Mouse (Mus musculus) embryo, embryonic 10.5 days (tissue): Measurements from ENCODE around the gene Arhgef17.

Experiments used
- DNase-seq: peaks from one replicate; pipeline ENCODE4 v3.0.0-alpha.2; 2015; ENCODE audit warnings: low spot score

Arhgef17 gene

DNA sequence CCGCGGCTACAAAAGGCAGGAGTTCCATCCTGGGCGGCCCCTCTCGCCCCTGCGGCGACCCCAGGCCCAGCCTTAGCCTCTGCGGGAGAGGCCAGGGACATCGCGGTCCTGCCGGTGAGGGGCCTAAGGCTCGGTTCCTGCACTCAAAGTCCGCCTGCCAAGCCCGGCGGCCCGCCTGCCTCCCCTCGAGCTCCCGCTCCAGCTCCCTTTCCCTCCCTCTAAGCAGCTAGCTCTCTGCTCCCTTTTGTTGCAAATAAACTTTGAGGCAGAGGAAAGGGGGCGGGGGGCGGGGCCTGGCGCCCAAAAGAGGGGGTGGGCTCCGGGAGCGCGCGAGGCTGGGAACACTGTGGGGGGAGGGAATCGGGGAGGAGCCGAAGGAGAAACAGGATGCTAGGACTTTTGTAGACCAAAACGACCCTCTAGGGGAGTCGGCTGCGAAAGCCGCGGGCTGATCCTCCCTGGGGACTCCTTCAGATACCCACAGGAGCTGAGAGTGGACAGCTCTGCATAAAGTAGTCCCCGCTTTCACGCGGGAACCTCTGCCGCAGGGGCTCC is at the start of gene Arhgef17:
TSS of gene Arhgef17 (minus strand) at position 182 of the 555 bp plus-strand sequence.
- peak; percentile 92 for DNase-seq

DNA sequence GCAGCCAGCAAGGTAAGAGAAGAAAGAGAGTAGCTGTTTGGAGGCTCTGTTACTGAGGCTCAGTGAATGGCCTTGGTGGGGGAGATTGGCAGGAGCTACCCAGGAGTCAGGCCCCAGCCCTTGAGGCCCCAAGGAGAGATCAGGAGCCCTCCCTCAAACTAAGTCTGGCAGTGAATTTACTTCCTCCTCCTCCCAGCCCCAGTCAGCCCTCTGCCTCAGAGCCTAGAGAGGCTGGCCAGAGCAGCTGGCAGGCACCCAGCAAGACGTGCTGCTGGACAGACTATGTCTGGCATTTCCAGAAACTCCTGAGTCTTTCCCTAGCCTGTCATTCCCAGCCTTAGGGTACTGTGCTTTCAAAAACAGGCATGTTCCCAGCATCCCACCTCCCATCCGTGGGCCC is 47.3 kb upstream of the Arhgef17 start:
- DNase-seq = no peak

DNA sequence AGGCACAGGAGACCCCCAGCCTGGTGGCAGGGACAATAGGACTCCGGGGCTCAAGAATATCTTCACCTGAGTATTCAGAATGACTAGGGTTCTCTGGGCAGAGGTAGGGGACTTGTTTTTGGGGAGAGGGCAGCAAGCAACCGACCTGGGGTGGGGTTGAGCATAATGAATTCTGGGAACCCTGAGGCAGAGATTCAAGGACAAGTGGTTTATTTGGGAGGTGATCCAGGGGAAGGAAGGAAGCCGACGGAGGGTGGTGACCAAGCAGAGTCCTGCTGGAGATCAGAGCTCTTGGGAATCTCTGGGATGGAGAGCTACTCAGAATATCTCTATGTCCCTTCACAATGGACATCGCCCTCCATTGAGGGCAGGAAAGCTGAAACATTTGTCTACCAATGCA is 46.3 kb upstream of the Arhgef17 start:
- no peak for DNase-seq

DNA sequence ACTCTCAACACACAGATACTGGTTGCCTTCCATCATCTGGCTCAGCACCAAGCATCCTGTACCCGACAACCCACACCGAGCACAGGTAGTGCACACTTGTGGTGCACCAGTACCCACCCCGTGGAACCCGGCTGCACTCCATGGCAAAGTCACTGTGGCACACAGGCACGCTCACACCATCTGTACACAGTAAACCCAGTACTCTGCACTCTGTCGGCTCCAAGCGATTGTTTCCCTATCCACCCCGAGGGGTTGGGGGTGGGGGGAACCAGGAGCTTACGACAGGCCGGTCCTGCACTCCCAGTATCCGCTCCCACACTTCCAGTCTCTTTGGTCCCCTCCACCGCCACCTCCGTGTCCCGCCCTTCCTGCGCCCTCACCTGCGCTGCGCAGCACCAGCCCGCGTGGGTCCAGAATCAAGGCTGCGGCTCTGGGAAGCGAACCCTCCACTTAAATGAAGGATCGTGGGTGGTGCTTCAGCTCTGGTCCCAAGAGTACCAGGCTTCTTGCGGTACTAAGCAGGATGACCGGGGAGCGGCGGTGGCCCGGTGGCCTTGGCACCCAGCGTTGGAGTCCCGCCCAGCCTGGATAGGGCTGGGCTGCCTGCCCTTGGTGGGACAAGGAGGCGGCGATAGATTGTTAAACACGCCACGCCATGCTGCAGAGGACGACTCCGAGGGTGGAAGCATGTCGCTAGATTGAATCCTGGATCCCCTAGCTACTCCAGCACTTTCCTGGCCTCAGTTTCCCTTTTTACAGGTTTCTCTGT is 42.4 kb upstream of the Arhgef17 start, which contains the start of gene P2ry6:
TSS of gene P2ry6 (minus strand) at position 515 of the 769 bp plus-strand sequence.
- DNase-seq = no peak

DNA sequence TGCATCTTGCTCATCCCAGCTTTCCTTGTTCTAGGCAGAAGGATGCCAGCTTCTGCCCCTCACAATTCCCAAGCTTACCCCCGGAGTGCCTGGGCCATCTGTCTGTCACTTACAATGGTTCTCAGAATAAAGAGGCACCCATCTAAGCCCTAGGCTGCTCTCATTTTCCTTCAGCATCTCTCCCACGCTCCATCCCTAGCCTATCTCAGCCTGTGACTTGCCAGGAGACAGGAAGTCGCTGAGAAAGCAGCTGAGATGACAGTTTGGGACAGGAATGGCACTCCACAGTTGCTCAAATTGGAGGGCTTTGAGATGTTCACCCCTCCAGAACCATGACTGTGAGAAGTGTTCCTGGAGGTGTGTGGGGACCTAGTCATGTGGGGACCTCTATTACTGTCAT is 41.0 kb upstream of the Arhgef17 start:
- no peak for DNase-seq

DNA sequence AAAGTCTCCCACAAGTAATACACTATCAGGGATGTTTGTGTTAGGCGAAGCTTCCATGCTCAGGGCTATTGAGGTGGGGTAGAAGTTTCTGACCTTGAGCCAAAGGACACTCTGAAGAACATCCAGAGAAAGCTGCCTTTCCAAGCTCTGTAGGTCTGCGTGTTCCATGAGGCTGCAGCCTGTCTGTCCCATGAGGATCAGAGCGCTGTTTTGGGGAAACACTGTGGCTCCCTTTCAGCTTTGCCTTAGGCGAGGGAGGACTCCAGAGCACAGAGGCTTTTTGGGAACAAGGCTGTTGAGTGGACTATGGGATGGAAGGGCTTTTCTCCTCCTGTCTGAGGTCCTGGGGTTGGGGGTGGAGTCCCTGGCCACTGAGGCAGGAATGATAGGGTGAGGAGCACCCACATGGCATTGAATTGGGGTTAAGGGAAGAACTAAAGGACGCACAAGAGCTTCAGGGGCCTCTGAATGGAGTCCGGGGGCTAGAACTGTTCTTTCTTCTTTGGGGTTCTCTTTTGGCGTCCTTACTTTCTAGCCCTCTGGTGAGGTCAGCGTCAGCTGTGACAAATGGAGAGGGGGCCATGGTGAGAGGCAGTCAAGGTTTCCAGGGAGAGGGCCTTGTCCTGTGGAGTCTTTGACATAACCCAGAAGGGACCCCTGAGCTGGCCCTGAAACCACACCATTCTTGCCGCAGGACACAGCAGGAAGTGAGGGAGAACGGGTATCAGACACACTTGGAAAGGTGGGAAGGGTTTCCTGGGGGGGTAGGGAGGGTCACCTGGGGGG is 37.2 kb upstream of the Arhgef17 start:
- DNase-seq = no peak

DNA sequence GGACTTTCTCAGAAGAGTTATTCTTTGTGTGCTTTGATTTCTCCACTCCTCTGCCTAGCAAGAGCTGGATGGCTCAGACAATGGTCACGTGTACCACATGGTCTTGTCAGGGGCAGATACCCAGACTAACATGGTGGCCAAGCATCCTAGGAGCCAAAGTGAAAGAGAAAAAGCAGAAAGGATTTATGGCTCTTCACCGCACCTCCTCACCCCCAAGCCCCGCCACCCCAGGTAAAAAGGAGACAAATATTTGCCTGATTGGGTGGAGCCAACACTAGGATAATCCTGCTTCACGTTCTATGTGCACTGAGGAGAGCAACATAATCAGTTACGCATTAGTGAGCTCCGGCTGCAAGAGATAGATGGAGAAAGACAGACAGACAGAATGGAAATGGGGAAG is 36.5 kb upstream of the Arhgef17 start:
- DNase-seq = no peak

DNA sequence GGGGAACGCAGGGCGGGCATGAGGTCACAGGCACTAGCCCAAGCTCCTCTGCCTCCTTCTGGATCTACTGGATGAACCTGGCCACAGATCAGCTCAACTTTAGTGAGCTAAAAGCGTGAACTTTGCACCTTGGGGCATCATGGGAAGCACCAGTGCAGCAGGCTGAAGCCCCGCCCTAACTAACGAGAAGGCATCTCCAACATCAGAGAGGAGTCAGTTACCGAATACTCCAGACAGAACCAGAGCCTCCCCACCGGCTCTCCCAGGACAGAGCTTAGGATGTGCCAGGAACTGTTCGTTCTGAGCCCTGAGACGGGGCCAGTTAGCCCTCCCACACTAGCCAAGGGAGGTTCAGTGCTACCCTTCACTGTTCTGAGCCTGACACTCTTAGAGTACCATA is 35.9 kb upstream of the Arhgef17 start:
- no peak for DNase-seq

DNA sequence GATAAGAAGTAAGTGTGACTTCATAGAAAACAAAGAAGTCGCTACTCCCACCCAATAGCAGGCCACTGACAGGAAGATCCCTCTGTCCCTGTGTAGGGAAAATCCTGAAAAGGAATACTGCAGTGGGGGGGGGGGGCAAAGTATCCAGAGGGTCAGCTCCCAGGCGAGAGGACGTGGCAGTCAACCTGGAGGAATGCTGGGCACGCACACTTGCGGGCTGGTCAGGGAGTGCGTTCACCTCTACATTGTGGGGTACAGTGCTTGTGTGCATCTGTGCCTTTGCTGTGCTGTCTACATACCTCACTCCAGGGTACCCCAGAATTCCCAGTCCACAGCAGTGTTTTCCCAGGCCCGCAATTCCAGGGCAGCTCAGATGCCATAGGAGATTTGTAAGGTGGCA is 34.1 kb upstream of the Arhgef17 start:
- no peak for DNase-seq

DNA sequence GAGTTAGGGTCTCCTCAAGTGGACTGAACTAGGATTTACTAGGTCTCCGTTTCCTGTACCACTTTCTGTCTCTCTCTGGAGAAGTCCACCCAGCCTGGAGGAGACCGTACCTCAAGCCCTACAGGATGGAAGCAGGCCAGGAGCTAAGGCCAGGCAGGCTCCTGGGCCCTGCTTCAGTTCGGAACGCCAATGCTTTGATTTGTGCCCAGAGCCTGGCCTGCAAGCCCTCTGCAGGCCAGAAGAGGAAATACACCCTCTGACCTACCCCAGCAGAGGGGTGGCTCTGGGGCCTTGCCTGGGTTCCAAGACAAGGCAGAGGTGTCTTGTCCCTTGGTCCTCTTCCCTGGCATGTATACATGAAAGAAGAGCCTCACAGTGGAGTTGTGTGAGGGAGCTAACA is 33.2 kb upstream of the Arhgef17 start:
- peak; percentile 62 for DNase-seq

DNA sequence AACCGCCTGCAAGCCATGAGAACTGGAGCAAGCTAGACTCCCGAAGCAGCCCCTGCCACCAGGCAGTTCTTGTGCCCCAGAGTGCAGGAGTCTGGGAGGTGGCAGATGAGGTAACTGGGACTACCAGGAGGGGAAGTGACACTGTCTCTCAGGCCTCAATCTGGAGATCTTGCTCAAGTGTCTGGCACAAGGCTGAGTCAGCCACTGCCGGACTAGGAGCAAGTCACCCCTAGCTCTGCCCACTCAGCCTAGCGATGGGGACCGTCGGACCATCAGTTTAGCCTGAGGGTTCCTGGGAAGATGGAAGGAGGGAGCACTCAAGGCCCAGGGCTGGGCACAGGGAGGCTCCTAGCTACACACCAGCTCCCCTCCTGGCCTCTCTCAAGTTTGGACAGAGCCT is 32.3 kb upstream of the Arhgef17 start:
- no peak for DNase-seq

DNA sequence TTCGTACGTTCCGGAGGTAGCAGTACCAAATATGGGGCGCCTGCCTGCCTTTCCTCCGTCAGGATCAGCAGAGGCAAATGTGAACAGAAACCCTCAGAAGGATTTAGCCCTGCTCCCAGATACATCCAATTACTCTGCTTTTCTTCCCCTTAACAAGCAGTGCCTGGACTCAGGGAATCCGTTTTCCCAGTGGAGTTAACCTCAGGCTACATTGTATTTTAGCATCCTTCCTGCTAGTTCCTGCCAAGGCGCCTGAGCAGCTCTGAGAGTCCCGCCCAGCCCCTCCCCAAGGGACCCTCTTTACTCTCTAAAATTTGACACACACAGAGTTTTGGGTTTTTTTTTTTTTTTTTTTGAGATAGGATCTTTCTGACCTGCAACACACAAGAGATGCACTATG is 31.5 kb upstream of the Arhgef17 start:
- DNase-seq = no peak

DNA sequence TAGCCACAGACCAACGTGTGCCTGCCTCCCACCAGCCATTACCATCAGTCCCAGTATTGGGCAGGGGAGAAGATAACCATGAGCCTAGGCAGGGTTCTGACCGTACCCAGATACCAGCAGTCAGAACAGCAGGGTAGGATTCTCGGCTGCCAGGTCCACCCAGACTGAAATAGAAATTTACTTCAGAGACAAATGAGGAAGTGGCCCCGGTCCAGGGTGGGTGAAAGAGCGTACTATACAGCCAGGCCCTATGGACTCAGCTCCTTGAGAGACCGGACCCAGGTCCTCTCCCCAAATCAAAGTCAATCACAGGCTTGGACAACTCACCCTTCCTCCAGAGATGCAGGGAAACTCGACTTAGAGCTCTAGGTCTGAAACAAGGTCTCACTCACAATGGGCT is 29.2 kb upstream of the Arhgef17 start:
- DNase-seq = no peak

DNA sequence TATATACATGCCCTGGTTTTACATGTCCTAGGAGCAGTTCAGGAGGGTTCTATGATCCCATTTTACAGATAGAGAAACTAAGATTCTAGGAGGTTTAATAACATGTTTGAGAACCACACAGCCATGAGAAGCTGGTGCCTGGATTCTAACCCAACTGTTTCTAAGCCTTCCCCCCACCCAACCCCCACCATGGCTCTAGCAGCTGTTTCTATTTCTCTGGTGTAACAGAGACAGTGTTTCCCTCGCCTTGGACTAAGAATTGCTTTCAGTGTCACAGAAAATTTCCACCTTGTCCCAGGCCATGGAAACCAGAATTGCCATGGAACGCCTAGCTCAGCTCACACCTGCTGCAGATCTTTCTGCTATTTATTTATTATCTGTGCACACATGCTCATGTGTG is 28.6 kb upstream of the Arhgef17 start:
- DNase-seq = no peak

DNA sequence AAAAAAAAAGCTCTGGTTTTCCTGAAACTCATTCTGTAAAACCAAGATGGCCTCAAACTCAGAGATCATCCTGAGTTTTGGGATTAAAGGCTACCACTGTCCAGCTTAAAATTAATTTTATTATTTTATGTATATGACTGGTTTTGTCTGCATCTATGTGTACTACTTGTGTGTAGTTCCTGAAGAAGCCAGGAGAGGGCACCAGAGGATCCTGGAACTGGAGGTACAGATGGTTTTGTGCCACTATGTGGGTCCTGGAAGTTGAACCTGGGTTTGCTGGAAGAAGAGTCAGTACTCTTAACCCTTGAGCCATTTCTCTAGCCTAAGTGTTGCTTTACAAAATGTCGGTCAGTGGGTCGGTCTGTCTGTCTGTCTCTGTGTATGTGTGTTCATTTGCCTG is 26.5 kb upstream of the Arhgef17 start:
- DNase-seq = peak; percentile 52

DNA sequence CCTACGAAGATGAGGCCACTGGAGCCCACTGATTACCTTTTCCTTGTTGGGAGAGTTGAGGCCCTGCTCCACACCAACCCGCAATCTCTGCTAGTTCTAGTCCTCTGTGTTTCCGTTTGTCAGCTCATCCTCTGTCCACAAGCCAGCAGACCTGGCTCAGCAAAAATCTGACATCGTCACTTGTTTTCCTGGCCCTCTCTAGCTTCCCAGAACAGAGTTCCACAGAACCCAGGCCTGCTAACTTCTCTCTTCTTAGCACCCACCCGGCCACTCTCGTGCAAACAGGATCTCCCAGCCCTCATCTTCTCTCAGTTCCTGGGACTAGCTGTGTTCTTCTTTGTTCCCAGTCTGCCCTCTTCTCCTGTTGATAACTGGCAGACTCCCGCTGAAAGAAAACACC is 20.8 kb upstream of the Arhgef17 start:
- DNase-seq = no peak

DNA sequence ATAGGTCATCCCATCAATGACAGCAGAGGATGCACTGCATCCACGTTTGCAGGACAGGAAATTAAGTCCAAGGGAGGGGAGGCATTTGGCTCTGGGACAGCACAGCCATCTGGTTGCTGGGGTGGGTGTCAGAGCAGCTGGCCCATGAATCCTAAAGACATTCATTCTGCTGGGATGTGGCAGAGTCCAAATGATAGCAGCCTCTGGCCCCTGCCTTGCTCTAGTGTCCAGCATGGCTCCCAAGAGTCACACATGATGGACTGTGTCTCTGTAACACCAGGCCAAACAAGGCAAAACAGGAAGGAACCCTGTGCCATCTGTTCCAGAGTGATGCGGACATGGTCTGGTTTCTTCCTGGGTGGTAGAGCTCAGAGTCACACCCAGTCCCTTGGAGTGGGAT is 20.0 kb upstream of the Arhgef17 start:
- no peak for DNase-seq

DNA sequence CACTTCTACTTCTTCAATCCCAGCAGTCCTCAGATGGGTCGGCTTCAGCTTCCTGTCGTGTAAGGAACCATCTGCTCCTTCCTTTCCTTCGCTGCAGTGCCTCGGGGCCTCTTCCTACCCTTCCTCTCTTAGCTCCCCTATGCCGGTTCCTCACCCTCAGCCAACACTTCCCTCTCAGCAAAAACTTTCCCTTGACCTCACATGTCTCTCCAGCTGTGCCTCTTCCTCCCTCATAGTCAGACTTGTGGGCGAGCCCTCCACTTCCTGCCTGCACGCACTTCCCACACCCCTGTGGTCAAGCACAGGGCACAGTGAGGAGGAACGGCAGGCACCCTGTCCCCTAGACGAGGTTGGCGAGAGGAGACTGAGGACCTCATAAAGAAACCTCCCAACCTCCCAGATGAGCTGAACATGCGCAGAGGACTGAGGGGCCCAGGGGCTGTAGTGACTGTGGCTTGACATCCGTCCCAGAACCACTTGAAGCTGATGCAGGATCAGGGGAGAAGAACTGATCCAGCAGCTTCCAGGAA is 18.6 kb upstream of the Arhgef17 start:
- no peak for DNase-seq

DNA sequence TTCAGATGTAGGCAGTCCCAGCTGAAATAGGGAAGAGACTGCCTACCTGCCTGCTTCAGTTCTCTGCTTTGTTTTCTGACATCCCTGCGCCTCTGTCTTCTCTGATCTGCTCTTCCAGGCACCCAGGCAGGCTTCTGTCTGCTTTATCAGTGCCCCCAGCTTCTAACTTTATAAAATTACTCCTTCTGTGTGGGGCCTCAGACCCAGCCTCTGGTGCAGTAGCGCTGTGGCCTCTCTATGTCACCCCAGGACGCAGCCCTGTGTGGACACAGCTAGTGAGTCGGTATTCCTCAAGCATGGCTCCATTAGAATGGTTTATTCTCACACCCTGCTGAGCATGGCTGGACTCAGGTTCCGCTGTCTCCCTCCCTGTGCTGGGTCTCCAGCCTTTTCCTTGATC is 18.1 kb upstream of the Arhgef17 start:
- no peak for DNase-seq

DNA sequence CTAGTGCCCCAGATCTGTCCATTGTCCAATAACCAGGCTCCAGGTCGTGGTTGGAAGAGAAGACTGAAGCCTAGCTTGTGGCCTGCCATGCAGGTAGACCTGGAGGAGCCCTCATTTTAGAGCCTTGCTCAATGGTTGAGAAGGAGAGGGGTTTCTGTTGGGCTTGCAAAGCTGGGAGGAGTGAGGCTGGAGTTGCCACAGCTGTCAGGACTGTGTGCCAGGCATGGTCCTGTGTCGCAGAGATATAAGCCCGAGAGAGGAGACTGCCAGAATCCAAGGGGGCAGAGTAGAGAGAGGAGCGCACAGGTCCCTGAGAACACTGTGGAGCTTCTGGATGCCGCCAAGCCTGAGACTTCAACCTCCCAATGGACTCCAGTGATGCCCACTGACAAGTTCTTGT is 12.8 kb upstream of the Arhgef17 start:
- no peak for DNase-seq

DNA sequence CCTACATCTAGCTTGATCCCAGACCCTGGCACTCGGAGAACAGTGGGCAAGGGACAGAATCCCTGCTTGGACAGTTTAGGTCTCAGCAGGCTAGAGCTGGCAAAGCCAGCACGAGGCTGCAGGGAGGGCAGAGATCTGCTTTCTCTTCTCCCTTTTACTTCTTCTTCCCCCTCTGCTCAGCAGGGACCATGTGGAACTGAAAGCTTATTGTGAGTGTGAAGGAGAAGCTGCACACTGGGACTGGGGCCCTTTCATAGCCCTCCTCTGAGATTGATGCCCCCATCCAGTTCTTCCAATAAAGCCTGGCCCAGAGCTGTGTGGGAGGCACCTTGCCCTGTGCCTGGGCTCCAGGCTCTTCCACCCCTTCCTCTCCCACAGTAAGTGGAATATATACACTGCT is 12.4 kb upstream of the Arhgef17 start:
- DNase-seq = no peak

DNA sequence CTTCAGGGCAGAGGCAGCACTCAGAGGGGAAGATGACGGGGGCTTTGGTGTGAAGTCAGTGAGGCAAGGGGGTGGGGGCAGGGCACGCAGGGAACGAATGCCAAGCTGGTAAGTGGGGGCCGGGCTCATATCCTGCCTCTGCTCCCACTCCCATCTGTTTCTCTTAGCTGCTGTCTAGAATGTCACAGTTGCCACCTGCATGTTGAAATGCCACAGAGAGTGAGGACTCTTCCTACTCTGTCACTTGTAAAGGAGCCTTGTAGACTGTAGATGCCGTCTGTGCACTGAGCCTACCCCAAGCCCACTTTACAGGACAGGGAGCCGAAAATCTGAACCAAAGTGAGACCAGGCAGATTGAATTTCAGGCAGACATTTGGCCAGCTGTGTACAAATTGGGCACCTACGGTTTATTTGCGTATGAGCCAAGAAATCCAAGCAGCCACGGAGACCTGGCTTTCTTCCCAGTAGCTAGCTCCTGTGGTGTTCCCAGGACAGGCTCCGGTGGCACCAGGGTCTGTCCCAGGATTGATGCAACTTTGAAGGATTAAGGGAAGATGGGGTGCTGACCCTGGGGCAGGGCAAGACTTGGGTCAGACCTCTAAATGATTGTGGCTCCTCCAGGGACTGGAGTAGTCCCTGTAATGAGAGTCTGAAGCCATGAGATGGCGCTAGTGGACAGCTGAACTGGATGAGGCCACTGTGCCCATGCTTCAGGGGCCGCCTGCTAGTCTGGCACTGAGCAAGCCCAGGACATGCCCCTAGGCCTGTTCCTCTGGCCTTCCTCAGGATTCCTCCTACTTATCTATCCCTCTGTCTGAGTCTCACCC is 11.1 kb upstream of the Arhgef17 start:
- peak; percentile 87 for DNase-seq
